Mouse (Mus musculus) A20 (cell line): ENCODE data around the gene Mrps7.
"Not testable (repeated sequence)": the region's sequence is repeated elsewhere in the genome, so short reads cannot be mapped to it uniquely, and the experiment has no call there.

Source experiments
- DNase-seq: peaks from one replicate; pipeline ENCODE4 v3.0.0-alpha.2; 2011; ENCODE audit warnings: low read depth, low spot score

Gene Mrps7

GRCm38 (mm10) chr11:115628465-115629101, 24.9 kb downstream of the Mrps7 start:
- DNase-seq, result peak; percentile 83

- DNase-seq, result peak; percentile 80
Measured at GRCm38 (mm10) chr11:115629734-115630531, 26.2 kb downstream of the Mrps7 start.

GRCm38 (mm10) chr11:115630532-115631504, 27.1 kb downstream of the Mrps7 start:
- DNase-seq, result peak; percentile 100

DNA sequence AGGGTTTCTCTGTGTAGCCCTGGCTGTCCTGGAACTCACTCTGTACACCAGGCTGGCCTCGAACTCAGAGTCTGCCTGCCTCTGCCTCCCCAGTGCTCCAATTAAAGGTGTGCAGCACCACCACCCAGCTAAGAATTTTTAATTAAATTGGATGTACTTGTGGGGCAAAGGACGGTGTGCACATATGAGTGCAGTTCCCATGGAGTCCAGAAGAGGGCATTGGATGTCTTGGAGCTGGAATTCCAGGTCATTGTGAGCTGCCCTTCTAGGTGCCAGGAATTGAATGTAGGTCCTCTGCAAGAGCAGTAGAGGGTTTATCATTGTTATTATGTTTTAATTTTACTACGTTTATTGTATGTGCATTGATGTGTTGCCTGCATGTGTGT, 27.8 kb downstream of the Mrps7 start:
- DNase-seq, result peak; percentile 92

GRCm38 (mm10) chr11:115632247-115632646, 28.5 kb downstream of the Mrps7 start:
- peak; percentile 82 for DNase-seq

DNA sequence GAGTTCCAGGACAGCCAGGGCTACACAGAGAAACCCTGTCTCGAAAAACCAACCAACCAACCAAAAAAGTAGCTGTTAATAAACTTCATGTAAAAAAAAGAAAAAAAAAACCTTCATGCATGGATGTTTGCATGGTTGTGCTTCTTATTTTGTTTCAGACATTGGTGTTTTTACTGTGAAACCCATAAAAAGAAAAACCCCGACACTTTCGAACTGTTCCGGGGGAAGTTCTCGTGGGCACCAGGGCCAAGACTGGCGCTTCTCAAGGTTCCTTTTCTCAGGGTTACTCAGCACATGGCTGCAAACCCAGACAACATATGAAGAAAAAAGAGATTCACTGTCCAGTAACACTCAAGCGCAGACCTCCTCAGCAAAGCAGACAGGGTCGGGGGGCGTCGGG, 29.1 kb downstream of the Mrps7 start:
- peak; percentile 90 for DNase-seq

DNA sequence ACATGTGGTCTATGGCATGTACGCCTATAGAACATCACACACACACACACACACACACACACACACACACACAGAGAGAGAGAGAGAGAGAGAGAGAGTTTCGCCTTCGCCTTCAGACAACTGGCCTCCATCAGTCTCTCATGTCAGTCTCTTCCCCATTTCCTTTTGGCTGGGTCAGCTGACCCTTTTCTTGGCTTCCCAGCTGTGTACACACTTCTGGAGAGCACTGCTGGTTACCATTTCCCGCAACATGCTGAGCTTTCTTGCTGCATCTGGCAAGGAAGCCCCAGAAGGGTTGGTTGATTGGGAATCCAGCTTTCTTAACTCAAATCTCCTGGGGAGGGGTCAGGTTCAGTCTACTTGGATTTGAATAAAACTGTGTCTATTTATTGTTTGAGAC, 30.4 kb downstream of the Mrps7 start:
- peak; percentile 90 for DNase-seq

DNA sequence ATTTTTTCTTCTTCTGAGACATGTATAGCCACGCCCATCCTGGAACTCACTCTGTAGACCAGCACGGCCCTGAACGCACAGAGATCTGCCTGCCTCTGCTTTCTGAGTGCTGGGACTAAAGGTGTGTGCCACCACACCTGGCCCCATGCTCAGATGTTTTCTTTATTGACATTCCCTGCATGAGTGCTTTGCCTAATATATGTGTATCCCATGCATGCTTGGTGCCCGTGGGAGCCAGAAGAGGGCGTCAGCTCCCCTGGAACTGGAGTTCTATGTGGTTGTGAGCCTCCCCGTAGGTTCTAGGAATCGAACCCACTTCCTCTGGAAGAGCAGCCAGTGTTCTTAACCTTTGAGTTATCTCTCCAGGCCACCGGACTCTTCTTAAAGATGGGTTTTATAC, 31.3 kb downstream of the Mrps7 start:
- DNase-seq, result peak; percentile 75

- DNase-seq, result peak; percentile 62
Measured at GRCm38 (mm10) chr11:115635484-115635883, 31.8 kb downstream of the Mrps7 start.

GRCm38 (mm10) chr11:115636960-115637359, 33.2 kb downstream of the Mrps7 start:
- DNase-seq, result peak; percentile 55

GRCm38 (mm10) chr11:115638498-115639409, 35.0 kb downstream of the Mrps7 start:
- peak; percentile 94 for DNase-seq

DNA sequence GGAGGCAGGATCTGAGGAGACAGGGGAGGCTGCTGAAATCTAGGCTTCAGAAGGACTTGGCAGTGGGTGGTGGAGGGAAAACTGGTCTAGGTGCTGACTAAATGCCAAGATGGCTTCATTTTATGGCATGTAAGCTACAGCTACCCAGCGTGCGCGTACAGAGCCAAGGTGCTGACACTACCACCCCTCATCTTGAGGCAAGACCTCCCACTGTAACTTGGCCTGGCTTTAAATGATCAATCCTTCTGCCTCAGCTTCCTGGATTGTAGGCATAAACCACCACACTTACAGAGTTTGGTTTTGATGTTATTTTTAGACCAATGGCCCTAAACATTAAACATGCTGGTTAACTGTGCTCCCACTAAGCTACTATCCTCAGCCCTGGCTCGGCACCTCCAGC, 35.8 kb downstream of the Mrps7 start:
- no peak for DNase-seq

DNA sequence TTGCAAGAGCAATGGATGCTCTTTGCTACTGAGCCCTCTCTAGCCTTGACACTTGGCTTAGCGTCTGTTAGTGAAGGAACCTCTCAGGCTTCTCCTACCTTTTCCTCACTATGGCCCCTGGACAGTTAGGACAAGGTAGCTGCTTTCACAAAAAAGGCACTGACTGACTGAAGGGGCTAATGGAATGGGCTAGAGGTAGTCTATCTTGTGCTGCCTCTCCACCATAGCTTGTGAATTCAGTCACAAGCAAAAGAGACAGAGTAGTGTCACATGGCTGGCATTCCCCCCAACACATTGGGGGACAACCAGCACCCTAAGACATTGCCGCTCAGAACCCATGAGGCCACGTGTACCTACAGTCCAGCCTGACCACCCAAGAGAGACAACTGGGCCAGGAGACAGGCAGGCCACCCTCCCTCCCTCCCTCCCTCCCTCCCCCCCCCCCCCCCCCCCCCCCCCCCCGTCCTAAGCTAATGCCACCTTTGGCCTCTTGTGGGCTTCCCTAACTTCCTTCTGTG, 36.6 kb downstream of the Mrps7 start:
- DNase-seq, result peak; percentile 83

DNA sequence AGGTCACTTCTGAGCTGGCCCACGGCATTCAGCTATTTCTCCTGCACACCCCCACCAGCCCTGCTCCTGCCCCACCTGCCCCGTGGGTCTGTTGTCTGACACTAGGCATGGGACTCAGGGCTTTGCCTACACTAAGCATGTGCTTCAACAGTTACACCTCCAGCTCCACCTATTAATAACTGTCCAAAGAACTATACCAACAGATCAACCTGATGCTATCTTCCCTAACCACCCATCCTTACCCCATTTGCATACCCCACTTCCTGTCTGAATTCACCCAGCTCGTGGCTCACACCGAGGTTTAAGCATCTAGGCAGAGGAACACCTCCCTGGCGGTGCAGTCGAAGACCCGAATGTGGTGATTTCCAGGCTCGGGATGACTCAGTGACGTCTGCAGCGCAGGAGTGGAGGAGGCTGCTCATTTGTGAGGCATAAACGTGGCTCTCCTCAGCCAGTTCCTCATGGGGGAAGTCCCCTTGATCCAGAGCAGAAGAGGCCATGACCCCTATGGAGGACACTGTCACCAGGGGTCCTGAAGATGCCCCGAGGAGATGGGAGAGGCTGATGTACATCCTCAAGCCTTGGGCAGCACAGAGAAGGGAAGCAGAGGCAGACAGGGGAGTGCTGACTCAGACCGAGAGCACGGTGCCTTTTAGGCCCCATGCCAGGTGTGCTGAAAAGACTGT, 37.4 kb downstream of the Mrps7 start:
- DNase-seq, result peak; percentile 99

DNA sequence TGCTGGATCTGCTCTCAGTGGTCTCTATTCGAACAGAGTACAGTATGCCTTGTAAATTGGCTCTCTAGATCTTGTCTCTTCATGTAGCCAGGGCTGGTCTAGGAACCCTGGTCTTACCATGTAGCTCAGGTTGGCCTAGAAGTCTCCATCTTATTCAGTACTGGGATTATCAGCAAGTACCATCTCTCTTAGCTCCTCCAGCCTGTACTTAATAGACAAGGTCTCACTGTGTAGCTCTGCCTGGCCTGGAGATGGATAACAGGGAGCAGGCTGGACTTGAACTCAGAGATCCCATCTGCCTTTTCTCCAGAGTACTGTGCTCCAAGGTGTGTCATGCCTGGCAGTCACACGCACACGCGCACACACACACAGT, 37.9 kb downstream of the Mrps7 start:
- DNase-seq, result no peak

- peak; percentile 62 for DNase-seq
Measured at GRCm38 (mm10) chr11:115642705-115643104, 39.0 kb downstream of the Mrps7 start.

GRCm38 (mm10) chr11:115643265-115643664, 39.5 kb downstream of the Mrps7 start:
- DNase-seq, result peak; percentile 83

GRCm38 (mm10) chr11:115644308-115644707, 40.6 kb downstream of the Mrps7 start:
- DNase-seq, result no peak

DNA sequence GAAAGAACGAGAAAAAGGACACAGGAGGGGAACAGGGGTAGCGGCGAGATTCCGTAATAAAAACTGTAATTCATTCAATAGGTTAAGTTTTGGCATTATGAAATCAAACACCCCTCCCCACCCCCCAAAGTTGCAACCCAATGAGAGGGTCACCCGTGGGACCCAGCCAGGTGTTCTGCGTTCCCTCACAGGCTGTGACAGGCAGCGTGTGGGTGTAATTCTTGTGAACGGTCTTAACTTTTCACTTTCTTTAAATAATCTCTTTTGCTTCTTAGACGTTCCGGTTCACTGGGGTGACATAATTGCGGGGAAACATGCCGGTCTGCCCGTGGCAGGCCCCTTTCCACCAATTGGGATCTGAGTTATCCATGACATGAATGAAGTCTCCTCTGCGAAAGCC, 41.8 kb downstream of the Mrps7 start:
- not testable (repeated sequence) for DNase-seq

DNA sequence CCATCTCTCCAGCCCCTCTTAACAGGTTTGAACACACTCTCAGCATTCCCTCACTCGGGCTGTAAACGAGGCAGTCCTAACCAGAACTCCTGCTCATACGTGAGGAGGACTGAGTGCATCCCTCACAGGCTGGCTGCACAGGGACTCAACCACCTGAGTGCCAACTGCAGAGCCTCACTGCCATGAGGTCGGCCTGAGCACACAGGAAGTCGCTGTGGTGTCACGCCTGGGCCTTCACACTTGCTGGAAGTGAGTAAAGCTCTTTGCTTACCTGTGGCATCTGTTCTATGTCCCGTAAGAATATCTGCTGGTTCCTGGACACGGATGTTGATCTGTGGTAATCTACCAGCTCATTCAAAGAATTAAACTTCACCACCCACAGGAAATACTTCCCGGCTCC, 42.7 kb downstream of the Mrps7 start:
- peak; percentile 40 for DNase-seq
